Mouse (Mus musculus) liver, embryonic 14.5 days (tissue): Measurements from ENCODE around the gene Piezo1.

Experiments used
- CTCF ChIP-seq: IDR thresholded peaks from 2 replicates; pipeline ENCODE4 v1.5.1; 2016; ENCODE audit warnings: antibody characterized with exemption, low read depth, control low read depth
- EP300 ChIP-seq: IDR thresholded peaks from 2 replicates; pipeline ENCODE4 v1.6.1; 2016; ENCODE audit warnings: antibody characterized with exemption, low read depth

DNA sequence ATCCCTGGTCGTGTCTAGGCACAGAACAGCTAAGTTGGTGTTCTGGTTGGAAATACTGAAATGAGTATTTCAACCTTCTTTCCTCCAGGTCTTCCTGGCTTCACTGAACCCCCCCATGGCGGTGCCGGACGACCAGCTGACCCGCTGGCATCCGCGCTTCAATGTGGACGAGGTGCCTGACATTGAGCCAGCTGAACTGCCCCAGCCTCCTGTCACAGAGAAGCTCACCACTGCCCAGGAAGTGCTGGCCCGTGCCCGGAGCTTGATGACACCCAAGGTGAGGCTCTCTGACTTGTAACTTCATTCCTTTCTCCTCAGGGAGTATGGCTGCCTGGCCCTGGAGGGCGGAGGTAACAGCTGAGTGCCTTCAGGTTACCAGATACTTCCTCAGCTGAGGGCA lies 20.0 kb upstream of the Piezo1 start:
- TF ChIP-seq CTCF (no peak), EP300 (no peak)
